Mouse (Mus musculus) leukemia stem cell, adult 10-12 weeks (primary cell): ENCODE measurements around the gene Klhl29. TPM values are rescaled to one million over a fixed set of nuclear protein-coding genes. Genes with fewer than 3 reads are reported as not detected.

Experiments
- polyA plus RNA-seq: library from polyadenylated mRNA; stranded (reverse); fragments of >175 nt; gene quantifications from 2 replicates; pipeline ENCODE4 v1.2.3, GENCODE M21; 2012; ENCODE audit warnings: low replicate concordance

Gene Klhl29
- polyA plus RNA-seq: 0.65 and 0.66 TPM in 2 replicates

GRCm38 (mm10) chr12:5375616-5376461 lies at the start of gene Klhl29:
TSS of gene Klhl29 (minus strand) at chr12:5375682.

